Mouse (Mus musculus) midbrain, embryonic 13.5 days (tissue): ENCODE measurements at regions not wholly inside any gene's neighbourhood (a gene's known extent, or its start where the extent isn't known, plus 50 kb on each side); places are given as distances from the start of the nearest gene placed in this dataset.
"Not testable (repeated sequence)": the region's sequence is repeated elsewhere in the genome, so short reads cannot be mapped to it uniquely, and the experiment has no call there.

Source experiments
- ATAC-seq: fragments of 200-750 bp; cut with Nextera tagmentation; 2 replicates; pipeline ENCODE4 v1.8.0; 2017; ENCODE audit warnings: mild to moderate bottlenecking, moderate TSS enrichment, moderate library complexity
- H3K27ac ChIP-seq: fragments of 300-500 bp; sonication (generic); 2 replicates; pipeline ENCODE4 v1.5.1; 2015; ENCODE audit warnings: inconsistent platforms, mild to moderate bottlenecking, moderate library complexity
- H3K27me3 ChIP-seq: fragments of 300-500 bp; sonication (generic); 2 replicates; pipeline ENCODE4 v1.6.1; 2015; ENCODE audit warnings: mild to moderate bottlenecking, inconsistent platforms
- H3K36me3 ChIP-seq: fragments of 300-500 bp; sonication (generic); 2 replicates; pipeline ENCODE4 v1.6.1; 2015; ENCODE audit warnings: mild to moderate bottlenecking, inconsistent platforms
- H3K4me1 ChIP-seq: fragments of 300-500 bp; sonication (generic); replicated peaks from 2 replicates; pipeline ENCODE4 v1.6.1; 2015; ENCODE audit warnings: inconsistent platforms
- H3K4me2 ChIP-seq: fragments of 300-500 bp; sonication (generic); replicated peaks from 2 replicates; pipeline ENCODE4 v1.6.1; 2015; ENCODE audit warnings: moderate library complexity, mild to moderate bottlenecking, inconsistent platforms
- H3K4me3 ChIP-seq: fragments of 300-500 bp; sonication (generic); replicated peaks from 2 replicates; pipeline ENCODE4 v1.5.1; 2015; ENCODE audit warnings: mild to moderate bottlenecking, inconsistent platforms
- H3K9ac ChIP-seq: fragments of 300-500 bp; sonication (generic); replicated peaks from 2 replicates; pipeline ENCODE4 v1.6.1; 2015; ENCODE audit warnings: mild to moderate bottlenecking, inconsistent platforms
- H3K9me3 ChIP-seq: fragments of 300-500 bp; sonication (generic); 2 replicates; pipeline ENCODE4 v1.6.1; 2016; ENCODE audit warnings: mild to moderate bottlenecking, inconsistent platforms
- WGBS: fragments of 180-500 bp; shearing (Covaris S2); methylation state at CpG from one replicate; pipeline ENCODE4 v1.1.7; 2015; 5-methylcytosine and 5-hydroxymethylcytosine counted together

GRCm38 (mm10) chr16:61056175-61056574 lies 450.8 kb upstream of the Epha6 start:
- not testable (repeated sequence) for H3K4me1 ChIP-seq, H3K9me3 ChIP-seq, H3K36me3 ChIP-seq, H3K9ac ChIP-seq, H3K27ac ChIP-seq, H3K27me3 ChIP-seq, ATAC-seq, H3K4me3 ChIP-seq, H3K4me2 ChIP-seq
- 65% methylated on average over 14 of the region's 14 CpGs for WGBS

GRCm38 (mm10) chr16:61041140-61041586 lies 435.8 kb upstream of the Epha6 start:
- Histone ChIP-seq H3K4me1 (no peaks in the 10 kb centered on the region), H3K9ac (no peak overlapping the region), H3K27me3 (no peaks in the 10 kb centered on the region), H3K4me2 (no peak overlapping the region), H3K36me3 (no peaks in the 10 kb centered on the region), H3K4me3 (no peak overlapping the region), H3K27ac (no peak overlapping the region), H3K9me3 (no peaks in the 10 kb centered on the region)
- peak; percentile 91 for ATAC-seq
- 54% methylated on average over 7 of the region's 7 CpGs for WGBS
